Mouse (Mus musculus): ENCODE results near the gene Ppp1r3c.

DNA sequence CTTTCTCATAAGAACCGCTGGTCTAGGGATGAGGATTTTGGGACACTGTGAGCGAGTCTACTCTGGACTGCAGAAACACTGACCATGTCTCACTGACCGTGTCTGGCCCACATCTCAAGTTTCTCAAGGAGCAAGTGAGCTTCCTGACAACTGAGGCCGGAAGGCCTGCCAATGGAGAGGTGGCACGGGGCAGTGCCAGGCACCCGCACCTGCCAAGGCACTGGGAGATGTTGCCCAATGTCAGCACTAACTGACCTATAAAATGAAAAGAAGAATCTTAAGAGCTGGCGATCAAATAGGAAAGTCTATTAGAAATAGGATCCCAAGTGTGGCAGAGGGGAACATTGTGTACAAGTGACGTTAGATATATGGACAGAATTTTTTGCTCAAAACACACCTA lies 39.1 kb upstream of the Ppp1r3c start:
- no peak for TF ChIP-seq CTCF (IDR thresholded peaks at IDR 0.05; ENCODE audit: borderline replicate concordance, insufficient read depth, low read length)
- TF ChIP-seq POLR2A (IDR thresholded peaks at IDR 0.05; ENCODE audit: low read depth, low read length): no peak

Measured in embryonic fibroblast, embryonic 13.5 days (primary cell).